Mouse (Mus musculus): ENCODE measurements around the gene Gpam.

DNA sequence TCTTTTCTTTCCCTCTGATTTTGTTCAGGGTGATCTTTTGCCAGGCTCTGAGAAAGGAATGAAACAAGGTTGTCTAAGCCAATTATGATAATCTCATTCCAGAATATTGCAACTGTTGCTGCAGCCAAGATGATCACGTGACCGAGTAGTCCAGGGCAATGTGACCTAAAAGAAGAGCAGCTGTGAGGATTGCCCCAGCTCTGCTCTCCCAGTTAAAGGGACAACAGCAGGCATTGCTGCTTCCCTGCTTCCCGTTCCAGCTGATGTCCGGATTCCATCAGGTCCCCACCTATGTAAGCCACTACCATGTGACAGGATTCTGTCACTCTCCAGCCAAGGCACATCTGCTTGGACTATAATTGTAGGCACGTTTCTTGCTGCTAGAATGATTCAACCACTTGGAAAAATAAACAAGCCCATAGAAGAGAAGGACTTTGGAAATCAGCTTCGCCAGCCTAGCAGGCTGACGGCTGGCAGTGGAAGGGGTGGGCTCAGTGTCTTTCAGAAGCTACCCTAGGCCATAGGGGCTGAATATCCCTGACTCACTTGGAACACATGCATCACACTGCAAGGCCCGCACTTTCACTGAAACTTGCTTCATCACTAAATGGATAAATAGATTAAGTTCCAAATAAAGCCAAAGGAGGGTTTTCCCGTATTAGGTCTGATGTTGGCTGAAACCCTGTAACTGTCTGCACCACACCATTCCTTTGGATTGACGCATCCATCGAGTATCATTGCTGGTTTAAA lies 23.8 kb downstream of the Gpam start:
- no peak for TF ChIP-seq CTCF (conservative IDR thresholded peaks at IDR 0.05; ENCODE audit: low read length)
- TF ChIP-seq NANOG (IDR thresholded peaks at IDR 0.05; ENCODE audit: borderline replicate concordance, low read length), result no peak
- no peak for TF ChIP-seq POU5F1 (IDR thresholded peaks at IDR 0.05; ENCODE audit: borderline replicate concordance, low read length)

Measured in E14TG2a.4 (cell line).